Mouse (Mus musculus) heart, postnatal 25 days (tissue): ENCODE data around the gene Rcn3. TPM values are rescaled to one million over a fixed set of nuclear protein-coding genes. Genes with fewer than 3 reads are reported as not detected.

Experiments
- DNase-seq: peaks from one replicate; pipeline ENCODE4 v3.0.0; 2022; ENCODE audit warnings: low spot score
- intact Hi-C: fragments of 180-260 bp; cut with DNase I; formaldehyde crosslinking; loops from one replicate; pipeline ENCODE4 v1.15.1; 2025
- total RNA-seq, 2 experiments: library from RNA; stranded (reverse); gene quantifications; 2 replicates each; pipeline ENCODE4 v1.2.3; 2021

The Rcn3 gene
- total RNA-seq, 2 experiments from 2014 or later = 28.1 to 32.4 TPM

GRCm38 (mm10) chr7:45053117-45053930, 38.7 kb downstream of the Rcn3 start:
- DNase-seq = peak; percentile 74
- intact Hi-C loops = loop anchor here (2.0 kb wide), 1 partner anchor 33 kb away; no protein-coding TSS in a partner anchor

GRCm38 (mm10) chr7:45052862-45053116, 39.2 kb downstream of the Rcn3 start, which contains the start of gene Prr12:
Prr12 (minus strand) TSS chr7:45052881.
- intact Hi-C loops = loop anchor here (2.0 kb wide), 1 partner anchor 32 kb away; no protein-coding TSS in a partner anchor
- DNase-seq = no peak

DNA sequence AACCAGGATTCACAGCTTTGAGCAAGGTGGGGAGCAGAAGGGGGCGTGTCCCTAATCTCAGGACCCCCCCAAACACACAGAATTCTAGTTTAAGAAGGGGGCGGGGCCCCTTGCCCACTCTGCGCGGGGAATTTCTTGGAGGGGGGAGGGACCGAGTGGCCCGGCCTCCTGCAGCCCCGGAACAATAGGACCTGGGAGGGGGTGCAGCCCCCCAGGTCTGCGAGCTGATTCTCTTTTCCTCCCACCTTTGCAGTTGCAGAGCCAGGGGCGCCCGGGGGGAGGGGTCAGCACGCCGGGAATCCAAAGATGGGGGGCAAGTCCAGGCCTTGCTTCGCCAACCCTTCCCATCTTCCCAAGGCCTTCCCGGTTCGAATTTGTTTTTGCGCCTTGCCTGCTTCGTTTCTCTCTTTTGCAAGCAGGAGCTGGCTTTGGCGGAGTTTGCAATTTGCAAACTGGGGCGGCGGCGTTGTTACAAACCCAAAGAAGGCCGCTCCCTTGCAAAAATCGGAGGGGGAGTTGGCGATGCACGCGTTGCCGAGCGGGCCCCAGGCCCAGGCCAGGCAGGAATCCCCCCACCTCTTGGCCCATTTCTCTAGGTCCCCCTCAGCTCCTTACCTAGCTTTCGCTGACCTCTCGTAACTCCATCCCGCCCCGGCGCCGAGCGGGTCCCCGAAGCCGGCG, 39.7 kb downstream of the Rcn3 start:
- DNase-seq = no peak
- intact Hi-C loops = loop anchor here (2.0 kb wide), 1 partner anchor 32 kb away; no protein-coding TSS in a partner anchor

- intact Hi-C loops = no loop called here
- no peak for DNase-seq
Measured at GRCm38 (mm10) chr7:45051601-45051974, 40.4 kb downstream of the Rcn3 start.

DNA sequence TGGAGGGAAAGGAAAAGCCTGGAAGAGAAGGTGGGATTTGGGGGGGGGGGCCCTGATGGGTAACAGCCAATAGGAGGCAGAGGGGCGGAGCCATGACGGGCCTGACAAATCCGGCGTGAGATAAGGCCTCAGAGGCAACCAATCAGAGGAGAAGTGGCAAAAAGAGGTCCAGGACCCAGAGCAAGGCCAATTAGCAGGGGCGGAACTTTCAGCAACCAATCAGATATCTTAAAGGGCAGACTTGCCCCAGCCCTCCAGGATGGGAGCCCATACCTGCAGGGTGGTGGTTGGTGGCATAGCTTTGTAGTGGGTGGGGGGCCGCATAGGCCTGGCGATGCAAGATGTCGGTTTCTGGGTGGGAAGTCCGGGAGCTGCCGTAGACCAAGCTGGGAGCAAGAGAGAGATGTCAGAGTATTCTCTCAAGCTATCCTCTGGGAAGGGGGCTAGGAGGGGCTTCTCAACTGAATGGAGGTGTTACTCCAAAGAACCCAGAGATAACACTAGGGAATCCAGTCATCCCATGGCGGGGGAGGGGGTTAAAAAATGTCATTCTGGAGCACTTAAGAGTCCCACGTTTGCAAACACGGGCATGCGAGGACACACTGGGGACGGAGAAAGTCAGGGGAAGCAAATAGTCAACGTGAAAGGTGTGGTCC, 40.9 kb downstream of the Rcn3 start:
- intact Hi-C loops = no loop called here
- peak; percentile 70 for DNase-seq

DNA sequence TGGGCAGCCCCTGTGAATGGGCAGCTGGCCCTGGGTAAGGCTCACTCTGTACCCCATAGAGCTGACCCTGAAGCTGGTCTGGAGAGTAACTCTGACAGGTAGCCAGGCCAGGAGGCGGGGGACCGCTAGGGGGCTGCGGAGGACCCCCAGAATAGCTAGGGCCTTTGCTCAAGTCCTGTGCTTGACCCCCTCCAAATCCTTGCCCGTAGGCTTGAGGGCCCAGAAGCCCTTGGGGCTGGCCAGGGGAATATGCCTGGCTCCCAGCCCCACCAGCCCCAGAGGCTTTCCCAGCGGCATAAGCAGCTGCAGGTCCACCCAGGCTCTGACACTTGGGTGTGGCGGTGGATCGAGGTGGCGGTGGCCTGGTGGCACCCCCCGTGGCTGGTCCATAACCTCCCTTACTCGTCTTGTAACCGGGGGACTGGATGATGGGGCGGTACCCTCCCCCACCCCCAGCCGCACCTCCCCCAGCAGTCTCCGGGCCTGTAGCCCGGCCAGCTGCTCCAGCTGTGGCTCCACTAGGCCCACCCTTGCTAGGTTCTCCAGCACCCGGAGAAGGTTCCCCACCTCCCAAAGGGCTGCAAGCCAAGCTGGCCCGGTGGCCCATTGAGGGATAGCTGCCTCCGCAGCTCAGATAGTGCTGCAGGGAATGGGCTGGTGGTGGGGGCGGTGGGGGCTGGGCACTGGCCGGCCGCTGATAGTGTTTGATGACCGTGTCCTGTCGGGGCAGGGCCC, 42.9 kb downstream of the Rcn3 start:
- intact Hi-C loops = no loop called here
- DNase-seq = no peak

DNA sequence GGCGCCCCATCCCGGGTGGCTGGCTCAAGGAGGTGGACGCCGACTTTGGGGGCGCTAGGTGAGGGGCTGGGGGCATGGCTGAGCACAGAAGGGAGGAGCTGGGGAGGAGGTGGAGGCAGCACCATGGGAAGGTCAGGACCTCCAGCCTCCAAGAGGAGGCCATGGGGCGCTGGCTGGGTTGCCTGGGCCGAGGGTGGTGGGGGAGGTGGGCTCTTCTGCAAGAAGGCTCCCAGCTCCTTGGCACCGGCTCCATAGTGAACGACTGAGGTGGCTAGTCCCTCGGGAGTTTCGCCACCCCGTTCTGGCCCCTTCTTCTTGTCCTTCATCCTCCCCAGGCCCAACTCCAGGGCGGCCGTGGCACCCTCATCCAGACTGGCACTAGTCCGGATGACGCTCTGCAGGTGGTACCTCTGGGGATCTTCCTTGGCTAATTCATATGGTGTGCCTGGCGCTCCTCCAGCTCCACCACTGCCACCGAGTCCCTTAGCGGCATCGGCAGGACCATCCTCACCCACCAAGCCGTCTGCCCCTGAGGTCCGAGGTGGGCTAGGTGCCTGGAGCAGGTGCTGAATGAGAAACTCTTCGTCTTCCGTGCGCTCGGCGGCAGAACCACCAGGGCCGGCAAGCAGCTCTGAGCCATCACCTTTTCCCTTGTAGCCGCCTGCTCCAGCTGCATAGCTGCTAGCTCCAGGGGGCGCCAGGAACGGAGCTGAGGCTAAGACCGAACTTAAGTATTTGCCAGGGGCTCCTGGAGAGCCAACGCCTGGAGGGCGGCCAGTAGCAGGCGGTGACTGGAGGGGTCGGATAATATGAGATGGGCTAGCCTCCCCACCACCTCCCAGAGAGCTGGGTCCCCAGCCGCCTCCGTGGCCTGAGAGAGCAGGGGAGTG, 43.8 kb downstream of the Rcn3 start:
- no peak for DNase-seq
- intact Hi-C loops = no loop called here

- intact Hi-C loops = loop anchor here (2.0 kb wide), 1 partner anchor 21 kb away; no protein-coding TSS in a partner anchor
- no peak for DNase-seq
Measured at GRCm38 (mm10) chr7:45047491-45047890, 44.5 kb downstream of the Rcn3 start.

DNA sequence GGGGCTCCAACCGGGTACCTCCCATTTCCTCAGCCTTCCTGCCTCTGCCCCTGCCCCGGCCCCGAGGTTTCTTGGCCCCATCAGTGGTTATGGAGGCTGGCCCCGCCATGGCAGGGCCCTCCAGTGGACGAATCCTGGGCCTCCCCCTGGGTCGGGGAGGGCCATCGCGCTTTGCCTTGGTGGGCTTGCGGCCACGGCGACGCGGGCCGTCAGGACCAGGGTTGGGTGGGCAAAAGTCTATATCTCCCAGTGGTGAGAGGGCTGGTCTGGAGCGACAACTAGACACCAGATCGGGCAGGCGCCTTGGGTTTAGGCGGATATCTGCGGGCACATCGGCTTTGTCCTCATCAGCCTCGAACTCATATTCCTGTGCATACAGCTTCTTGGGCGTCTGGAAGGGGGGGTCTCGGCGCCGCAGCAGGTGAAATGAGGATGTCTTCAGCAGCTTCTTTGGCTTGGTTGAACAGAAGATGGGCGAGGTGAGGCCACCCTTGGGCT, 45.1 kb downstream of the Rcn3 start:
- intact Hi-C loops = loop anchor here (2.0 kb wide), 1 partner anchor 20 kb away; no protein-coding TSS in a partner anchor
- DNase-seq = no peak

DNA sequence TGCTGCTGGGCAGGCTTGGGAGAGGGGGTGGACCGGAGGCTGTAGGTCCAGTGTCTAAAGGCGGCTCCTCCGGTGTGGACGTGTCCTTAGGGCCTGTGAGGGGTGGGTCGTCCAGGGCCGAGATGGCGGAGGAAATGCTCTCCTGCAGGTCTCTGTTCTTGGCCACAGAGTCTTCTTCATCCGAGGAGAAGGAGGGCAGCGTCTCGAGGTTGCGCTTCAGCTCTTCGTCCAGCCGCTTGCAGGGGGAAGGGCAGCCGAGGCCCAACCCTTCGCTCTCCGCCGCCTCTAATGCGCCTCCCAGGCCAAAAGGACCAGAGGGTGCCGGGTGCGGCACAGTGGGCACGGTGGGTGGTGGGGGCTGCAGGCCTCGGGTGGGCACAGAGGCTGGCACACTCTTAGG, 46.3 kb downstream of the Rcn3 start:
- intact Hi-C loops = loop anchor here (2.0 kb wide), 1 partner anchor 19 kb away; no protein-coding TSS in a partner anchor
- DNase-seq = no peak

DNA sequence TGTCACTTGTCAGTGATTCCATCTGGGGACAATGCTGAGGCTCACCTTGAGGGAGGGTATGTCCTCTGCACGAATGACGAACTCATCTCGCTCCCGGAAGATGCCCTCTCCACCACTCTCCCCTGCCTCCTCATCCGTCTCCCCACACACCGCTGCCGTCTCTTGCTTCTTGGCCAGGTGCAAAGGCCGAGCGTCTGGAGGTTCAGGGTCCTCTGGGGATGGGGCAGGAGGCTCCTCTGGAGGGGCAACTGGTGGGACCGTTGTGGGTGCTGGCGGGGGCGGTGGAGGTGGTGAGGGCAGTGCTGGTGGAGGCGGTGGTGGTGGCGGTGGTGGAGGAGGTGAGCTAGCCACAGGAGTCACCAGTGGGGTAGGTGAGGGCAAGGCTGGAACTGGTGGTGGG, 48.7 kb downstream of the Rcn3 start:
- no peak for DNase-seq
- intact Hi-C loops = no loop called here

DNA sequence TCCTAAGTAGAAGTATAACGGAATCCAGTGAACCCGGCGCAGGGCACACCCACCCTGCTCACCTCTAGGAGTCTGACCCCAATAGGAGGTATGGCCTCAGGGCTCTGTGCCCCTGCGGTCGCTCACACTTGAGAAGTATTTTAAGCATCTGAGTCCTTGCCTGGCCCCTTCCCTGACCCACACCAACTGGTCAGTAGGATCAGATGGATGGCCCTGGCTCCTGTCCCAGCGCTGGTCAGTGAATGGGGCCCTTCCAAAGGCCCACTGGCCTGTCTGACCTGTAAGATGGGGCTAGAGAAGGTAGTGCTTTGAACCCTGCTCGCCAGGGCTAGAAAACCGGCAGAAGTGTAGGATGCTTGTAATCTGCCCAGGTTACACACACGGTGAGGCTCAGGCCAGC, 51.2 kb downstream of the Rcn3 start:
- DNase-seq = no peak
- intact Hi-C loops = no loop called here

DNA sequence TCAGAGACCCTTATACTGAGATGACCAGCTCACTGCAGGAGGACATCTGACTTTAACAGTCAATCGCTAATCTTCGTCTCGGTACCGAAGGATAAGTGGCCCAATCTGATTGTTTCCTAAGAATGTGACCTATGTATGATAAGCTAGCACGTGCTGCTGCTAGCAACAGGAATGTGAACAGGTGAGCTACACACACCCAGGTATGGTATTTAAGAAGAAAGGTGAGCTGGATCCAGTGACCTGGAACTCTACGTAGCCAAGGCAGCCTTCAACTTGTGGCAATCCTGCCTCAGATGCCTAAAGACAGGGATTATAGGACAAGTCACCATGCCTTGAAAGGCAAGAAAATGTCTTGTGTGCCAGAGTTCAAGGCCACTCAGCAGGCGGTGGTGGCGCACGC, 53.6 kb downstream of the Rcn3 start:
- intact Hi-C loops = no loop called here
- DNase-seq = no peak

- DNase-seq = no peak
- intact Hi-C loops = no loop called here
Measured at GRCm38 (mm10) chr7:45037720-45038361, 54.2 kb downstream of the Rcn3 start.

GRCm38 (mm10) chr7:45036702-45037101, 55.3 kb downstream of the Rcn3 start:
- no peak for DNase-seq
- intact Hi-C loops = no loop called here

DNA sequence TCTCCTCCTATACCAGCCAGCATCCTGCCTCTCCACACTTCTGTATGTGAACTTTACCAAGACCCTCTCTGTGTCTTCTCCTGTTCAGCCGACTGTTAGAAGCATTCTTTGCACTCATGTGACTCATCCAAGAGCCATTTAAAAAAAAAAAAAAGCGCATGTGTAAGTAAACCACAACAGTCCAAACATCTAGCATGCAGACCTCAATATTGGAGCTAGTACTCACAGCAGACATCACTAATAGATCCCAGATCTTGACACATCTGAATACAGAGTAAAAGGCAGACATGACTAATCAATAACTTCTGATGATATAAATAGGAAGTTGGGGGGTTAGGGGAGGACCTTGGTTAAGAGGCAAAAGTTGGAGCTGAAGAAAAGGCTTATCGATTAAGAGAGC, 56.4 kb downstream of the Rcn3 start:
- no peak for DNase-seq
- intact Hi-C loops = no loop called here

DNA sequence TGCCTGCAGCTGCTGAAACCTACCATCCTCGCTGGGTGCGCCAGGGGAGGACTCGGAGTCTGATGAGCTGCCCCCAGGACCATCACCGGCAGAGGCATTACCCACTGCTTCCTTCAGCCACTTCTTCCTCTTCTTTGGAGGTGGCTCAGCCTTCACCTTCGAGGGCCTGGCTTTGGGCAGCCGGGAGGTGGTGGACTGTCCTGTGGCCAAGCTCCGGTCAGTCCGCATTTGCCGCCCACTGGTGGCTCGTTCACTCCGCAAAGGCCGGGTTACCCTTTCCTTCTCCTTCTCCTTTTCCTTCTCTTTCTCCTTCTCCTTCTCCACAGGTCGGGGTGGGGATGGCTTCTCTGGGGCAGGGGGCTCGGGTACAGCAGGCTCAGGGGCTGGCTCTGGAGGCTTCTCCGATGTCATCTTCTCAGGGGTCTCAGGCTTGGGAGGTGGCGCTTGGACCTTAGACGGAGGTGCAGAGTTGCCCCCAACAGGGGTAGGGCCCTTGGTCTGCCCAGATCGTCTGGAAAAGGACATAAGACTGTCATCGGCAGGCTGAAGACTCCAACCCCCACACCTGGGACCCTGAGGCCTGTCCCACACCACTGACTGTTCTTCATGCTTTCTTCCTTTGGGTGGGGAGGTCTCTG, 58.2 kb downstream of the Rcn3 start:
- intact Hi-C loops = no loop called here
- DNase-seq = no peak
